Comparison of ENCODE assay signal across 18 mouse cellular contexts in genomic region chr5:111640976-111641375, GRCm38 (mm10).
DNase-seq lines count a peak whose midpoint lies in the region; ATAC-seq and TF ChIP-seq lines count a peak whose summit lies in the region.
"Had no signal": no experiment of that assay in that cellular context is flagged by ENCODE, and none has a peak within 500 bp of the region (broad histone marks: within the 10 kb centered on the region; RNA-seq: fewer than 3 reads in every experiment).

No protein-coding gene starts in this region.

- no peak overlapping the region for H3K4me2 ChIP-seq in hindbrain, postnatal 0 days (ENCODE audit: low read depth, low read length)
- H3K4me2 ChIP-seq in kidney, embryonic 15.5 days: no peak overlapping the region
- H3K4me2 ChIP-seq: liver, embryonic 13.5 days; midbrain, embryonic 12.5 days had no signal

- no peak overlapping the region for H3K4me3 ChIP-seq in hindbrain, embryonic 10.5 days
- H3K4me3 ChIP-seq in hindbrain, postnatal 0 days (ENCODE audit: low read length): no peak overlapping the region
- H3K4me3 ChIP-seq in kidney, embryonic 15.5 days (replicated peaks): no peak overlapping the region
- H3K4me3 ChIP-seq in embryonic facial prominence, embryonic 10.5 days: no peak overlapping the region
- H3K4me3 ChIP-seq: gastrocnemius, adult 2 months; layer of hippocampus, adult 2 months; liver, embryonic 13.5 days; midbrain, embryonic 12.5 days had no signal

- peaks cover 46% of the 10 kb centered on the region for H3K27me3 ChIP-seq in hindbrain, embryonic 10.5 days (ENCODE audit: insufficient read depth, poor library complexity, severe bottlenecking)
- no peaks in the 10 kb centered on the region for H3K27me3 ChIP-seq in hindbrain, postnatal 0 days (ENCODE audit: insufficient read depth, low read length)
- peaks cover 46% of the 10 kb centered on the region for H3K27me3 ChIP-seq in kidney, embryonic 15.5 days
- H3K27me3 ChIP-seq in embryonic facial prominence, embryonic 10.5 days (replicated peaks; ENCODE audit: low read depth, poor library complexity, severe bottlenecking): peaks cover 35% of the 10 kb centered on the region

- H3K27ac ChIP-seq in hindbrain, embryonic 10.5 days: peak overlapping the region; percentile 84
- no peak overlapping the region for H3K27ac ChIP-seq in hindbrain, postnatal 0 days
- no peak overlapping the region for H3K27ac ChIP-seq in kidney, embryonic 15.5 days
- peak overlapping the region; percentile 74 for H3K27ac ChIP-seq in embryonic facial prominence, embryonic 10.5 days (replicated peaks)
- H3K27ac ChIP-seq: gastrocnemius, adult 2 months; layer of hippocampus, adult 2 months; liver, embryonic 13.5 days; midbrain, embryonic 12.5 days had no signal

- peaks cover 61% of the 10 kb centered on the region for H3K4me1 ChIP-seq in hindbrain, embryonic 10.5 days (replicated peaks)
- no peaks in the 10 kb centered on the region; the same call in 1 of the 2 replicates for H3K4me1 ChIP-seq in hindbrain, postnatal 0 days (ENCODE audit: insufficient read depth, low read length)
- peaks cover 28% of the 10 kb centered on the region for H3K4me1 ChIP-seq in kidney, embryonic 15.5 days
- H3K4me1 ChIP-seq in embryonic facial prominence, embryonic 10.5 days: peaks cover 59% of the 10 kb centered on the region
- H3K4me1 ChIP-seq: liver, embryonic 13.5 days had no signal

- H3K36me3 ChIP-seq in hindbrain, embryonic 10.5 days: no peaks in the 10 kb centered on the region
- no peaks in the 10 kb centered on the region for H3K36me3 ChIP-seq in hindbrain, postnatal 0 days (ENCODE audit: insufficient read depth, low read length)
- no peaks in the 10 kb centered on the region for H3K36me3 ChIP-seq in kidney, embryonic 15.5 days
- H3K36me3 ChIP-seq in embryonic facial prominence, embryonic 10.5 days (replicated peaks): no peaks in the 10 kb centered on the region
- H3K36me3 ChIP-seq: liver, embryonic 13.5 days; midbrain, embryonic 12.5 days had no signal

- no peak for TF ChIP-seq CTCF in hindbrain, postnatal 0 days (IDR thresholded peaks at IDR 0.05; ENCODE audit: low read depth)

- no peak overlapping the region for H3K9ac ChIP-seq in hindbrain, postnatal 0 days (replicated peaks; ENCODE audit: low read length)
- H3K9ac ChIP-seq in kidney, embryonic 15.5 days: no peak overlapping the region
- H3K9ac ChIP-seq: liver, embryonic 13.5 days; midbrain, embryonic 12.5 days had no signal

- 52% methylated on average over 7 of the region's 7 CpGs for WGBS in hindbrain, embryonic 10.5 days
- WGBS in hindbrain, postnatal 0 days: 57% methylated on average over 7 of the region's 7 CpGs
- WGBS in kidney, embryonic 15.5 days: 35% methylated on average over 7 of the region's 7 CpGs
- WGBS in embryonic facial prominence, embryonic 10.5 days: 49% methylated on average over 7 of the region's 7 CpGs

- no peak for ATAC-seq in hindbrain, postnatal 0 days
- ATAC-seq in kidney, embryonic 15.5 days (replicated peaks; ENCODE audit: low FRiP score): no peak
- ATAC-seq: inflammation-experienced regulatory T-cells, adult 6 months had no signal

- no peak for DNase-seq in hindbrain, embryonic 10.5 days (ENCODE audit: low spot score)
- DNase-seq in hindbrain, postnatal 0 days (ENCODE audit: low spot score): no peak
- DNase-seq in kidney, adult 9 months: peak; percentile 28
- no peak for DNase-seq in embryonic facial prominence, embryonic 10.5 days (ENCODE audit: low spot score)
- DNase-seq in kidney, postnatal 25 days: peak; percentile 13 to 48
- no peak for DNase-seq in retina, postnatal 1 day
- DNase-seq: adrenal gland, postnatal 25 days; cerebellum, adult 8-10 months; cerebellum, postnatal 36 days; gastrocnemius, adult 2 months; heart, postnatal 4 days; liver, embryonic 13.5 days; lung, adult 2 months; lung, postnatal 14 days had no signal

- 0 out of 2 replicates have a peak, but pooled peaks cover 2% of the 10 kb centered on the region for H3K9me3 ChIP-seq in hindbrain, embryonic 10.5 days
- H3K9me3 ChIP-seq in hindbrain, postnatal 0 days (ENCODE audit: low read length): no peaks in the 10 kb centered on the region
- H3K9me3 ChIP-seq in kidney, embryonic 15.5 days (replicated peaks): no peaks in the 10 kb centered on the region
- H3K9me3 ChIP-seq in embryonic facial prominence, embryonic 10.5 days: no peaks in the 10 kb centered on the region
- H3K9me3 ChIP-seq: liver, embryonic 13.5 days; midbrain, embryonic 12.5 days had no signal

Comparison
In these comparisons a context has a peak if more than half of its experiments do, and no peak if none do; other contexts are left out.
1. H3K27ac ChIP-seq: peak in hindbrain, embryonic 10.5 days (single experiment) and embryonic facial prominence, embryonic 10.5 days (single experiment); none in hindbrain, postnatal 0 days (single experiment) and kidney, embryonic 15.5 days (single experiment).
2. DNase-seq: peak in kidney, adult 9 months (single experiment) and kidney, postnatal 25 days (2 of 2); none in hindbrain, embryonic 10.5 days (single experiment), hindbrain, postnatal 0 days (single experiment), embryonic facial prominence, embryonic 10.5 days (single experiment) and retina, postnatal 1 day (single experiment).